Mouse (Mus musculus) liver, adult 2 months (tissue): Measurements from ENCODE around the gene Uba1.
"Not testable (repeated sequence)": the region's sequence is repeated elsewhere in the genome, so short reads cannot be mapped to it uniquely, and the experiment has no call there.

Experiments used
- CTCF ChIP-seq: fragments of 200-500 bp; IDR thresholded peaks from 2 replicates; pipeline ENCODE4 v1.5.1; 2011; ENCODE audit warnings: low read depth, low read length, control low read depth
- POLR2A ChIP-seq: fragments of 200-500 bp; IDR thresholded peaks from 2 replicates; pipeline ENCODE4 v1.6.1; 2011; ENCODE audit warnings: low read length, control low read depth; ENCODE audit not compliant: insufficient read depth; ENCODE audit errors: extremely low read depth

GRCm38 (mm10) chrX:20730048-20730447, 71.9 kb downstream of the Uba1 start:
- not testable (repeated sequence) for TF ChIP-seq CTCF, POLR2A
